Mouse (Mus musculus): ENCODE measurements around the gene Tmem233. TPM values are rescaled to one million over a fixed set of nuclear protein-coding genes. Genes with fewer than 3 reads are reported as not detected.
A peak's percentile ranks its signal among the peaks of the same experiment; 100 is the strongest.

Tmem233 gene
- total and polyA plus RNA-seq, 3 experiments = not detected

DNA sequence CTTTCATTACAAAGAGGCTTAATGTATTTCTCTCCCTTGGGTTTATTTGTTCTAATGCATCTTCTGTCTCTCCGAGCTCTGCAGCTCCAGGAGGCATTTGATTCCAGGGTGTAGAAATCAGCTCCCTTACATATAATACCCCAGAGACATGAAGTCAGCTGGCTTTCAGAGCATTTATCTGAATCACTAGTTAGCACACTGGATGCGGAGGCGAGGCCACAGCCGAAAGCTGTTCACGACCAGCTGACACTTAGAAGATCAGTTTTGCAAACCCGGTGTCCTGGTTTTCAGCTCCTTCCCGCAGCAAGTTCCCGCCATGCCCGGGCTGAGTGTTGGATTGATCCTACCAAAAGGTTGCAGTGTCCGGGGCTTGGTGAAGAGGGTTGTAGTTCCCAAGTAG lies 78.8 kb downstream of the Tmem233 start:
- DNase-seq = no peak

DNA sequence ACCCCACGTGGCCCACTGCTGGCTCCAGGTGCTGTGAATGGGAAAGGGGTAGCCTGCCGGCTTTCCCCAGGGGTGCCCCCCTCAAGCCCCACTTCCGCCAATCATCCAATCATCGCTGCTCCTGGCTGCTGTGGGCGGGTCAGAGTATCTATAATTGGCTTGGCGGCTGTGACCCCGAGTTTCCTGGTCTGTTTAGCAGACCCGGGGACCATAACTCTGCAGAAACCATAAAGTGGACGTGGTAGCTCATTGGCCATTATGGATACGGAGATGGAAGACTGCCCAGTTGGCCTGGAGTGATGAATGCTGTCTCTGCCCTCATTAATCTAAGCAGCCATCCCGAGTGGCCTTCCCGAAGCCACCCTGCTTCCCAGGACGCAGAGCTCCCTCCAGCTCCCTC lies 79.2 kb downstream of the Tmem233 start:
- peak; percentile 58 for DNase-seq

DNA sequence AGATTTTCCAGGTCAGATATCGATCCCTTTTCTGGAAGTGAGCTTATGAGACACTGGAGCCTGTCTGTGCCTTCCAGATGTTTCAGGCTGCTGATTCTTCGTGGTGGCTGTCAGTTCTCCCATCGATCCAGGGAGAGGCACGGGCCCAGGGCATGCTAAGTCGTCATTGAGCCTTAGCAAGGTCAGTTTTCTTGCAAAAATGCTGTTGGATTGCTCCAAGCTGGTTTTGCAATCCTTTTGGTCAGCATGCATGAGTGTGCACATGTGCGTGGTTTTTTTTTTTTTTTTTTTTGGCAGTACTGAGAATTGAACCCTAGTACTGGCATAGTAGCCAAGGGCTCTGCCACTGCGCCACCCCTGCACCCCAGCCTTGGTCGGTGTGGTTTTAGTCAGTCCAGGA lies 79.9 kb downstream of the Tmem233 start:
- peak; percentile 77 for DNase-seq

DNA sequence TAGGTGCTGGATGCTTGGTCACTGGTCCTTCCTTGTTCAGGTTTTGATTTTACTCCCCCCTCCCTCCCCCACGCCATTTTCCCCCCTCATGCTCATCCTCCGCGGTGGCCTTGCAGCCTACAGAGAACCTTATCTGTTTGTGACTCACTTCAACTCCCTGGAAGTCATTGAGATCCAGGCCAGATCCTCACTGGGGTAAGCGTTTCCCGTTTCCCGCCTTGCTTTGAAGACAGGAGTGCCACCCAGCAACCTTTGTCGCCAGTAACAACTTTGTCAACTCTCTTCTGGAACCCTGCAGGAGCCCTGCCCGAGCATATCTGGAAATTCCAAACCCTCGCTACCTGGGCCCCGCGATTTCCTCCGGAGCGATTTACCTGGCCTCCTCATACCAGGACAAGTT lies 85.7 kb downstream of the Tmem233 start:
- DNase-seq = peak; percentile 50

DNA sequence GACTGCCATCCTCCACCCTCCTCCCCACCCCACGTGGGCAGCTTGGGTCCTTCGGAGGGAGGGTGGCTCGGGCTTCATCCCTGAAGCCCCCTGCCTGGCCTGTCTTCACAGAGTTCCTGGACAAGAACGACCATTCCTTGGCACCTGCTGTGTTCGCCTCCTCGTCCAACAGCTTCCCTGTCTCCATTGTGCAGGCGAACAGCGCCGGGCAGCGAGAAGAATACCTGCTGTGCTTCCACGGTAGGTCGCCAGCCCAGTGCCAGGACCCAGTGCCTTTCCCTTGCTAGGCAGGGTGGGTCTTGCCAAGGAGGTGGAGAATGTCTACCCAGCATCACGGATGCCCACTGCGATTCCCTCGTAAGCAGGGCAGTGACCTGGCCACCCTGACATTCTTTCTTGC lies 88.9 kb downstream of the Tmem233 start:
- no peak for DNase-seq

DNA sequence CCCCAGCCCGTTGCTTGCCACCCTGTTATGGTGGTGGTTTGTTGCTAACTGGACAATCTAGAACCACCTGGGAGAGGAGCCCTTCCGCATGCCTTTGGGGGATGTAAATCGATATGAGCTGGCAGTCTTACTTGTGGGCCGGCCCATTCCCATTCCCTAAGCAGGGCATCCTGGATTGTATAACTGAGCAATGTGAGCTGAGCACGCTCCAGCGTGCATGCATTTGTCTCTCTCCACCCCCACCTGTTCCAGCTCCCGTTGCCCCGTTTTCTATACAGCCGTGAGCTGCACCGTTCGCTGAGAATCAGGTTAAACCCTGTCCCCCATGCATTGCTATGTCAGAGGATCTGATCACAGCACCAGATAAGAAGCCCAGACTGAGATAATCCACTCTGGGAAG lies 91.3 kb downstream of the Tmem233 start:
- no peak for DNase-seq

Other genes starting within 250 kb of the Tmem233 start
- gene Cit, start 238.0 kb downstream of the Tmem233 start, total RNA-seq (2021) = 1 to 10 TPM; 3.9 to 5.2 TPM
- 4.0 and 8.7 TPM in 2 replicates for gene Cit, start 238.0 kb downstream of the Tmem233 start, polyA plus RNA-seq (2012; rRNA removed)
- gene Prkab1, start 58.7 kb downstream of the Tmem233 start, total RNA-seq (2021) = 10 to 100 TPM; 60.7 to 90.8 TPM
- 118 and 163 TPM in 2 replicates for gene Prkab1, start 58.7 kb downstream of the Tmem233 start, polyA plus RNA-seq (2012; rRNA removed)
- gene Ccdc60, start 205.7 kb upstream of the Tmem233 start, total RNA-seq (2021) = not detected
- gene Ccdc60, start 205.7 kb upstream of the Tmem233 start, polyA plus RNA-seq (2012; rRNA removed) = not detected in 2 replicates